Mouse (Mus musculus): ENCODE results near the gene Cwc25. TPM values are rescaled to one million over a fixed set of nuclear protein-coding genes. Genes with fewer than 3 reads are reported as not detected.
A peak's percentile ranks its signal among the peaks of the same experiment; 100 is the strongest.

The Cwc25 gene
- polyA plus RNA-seq (2014; fragmentation: Nextera tagmentation; extraction: Ambion mirVana) = 9.2 and 9.9 TPM in 2 replicates

DNA sequence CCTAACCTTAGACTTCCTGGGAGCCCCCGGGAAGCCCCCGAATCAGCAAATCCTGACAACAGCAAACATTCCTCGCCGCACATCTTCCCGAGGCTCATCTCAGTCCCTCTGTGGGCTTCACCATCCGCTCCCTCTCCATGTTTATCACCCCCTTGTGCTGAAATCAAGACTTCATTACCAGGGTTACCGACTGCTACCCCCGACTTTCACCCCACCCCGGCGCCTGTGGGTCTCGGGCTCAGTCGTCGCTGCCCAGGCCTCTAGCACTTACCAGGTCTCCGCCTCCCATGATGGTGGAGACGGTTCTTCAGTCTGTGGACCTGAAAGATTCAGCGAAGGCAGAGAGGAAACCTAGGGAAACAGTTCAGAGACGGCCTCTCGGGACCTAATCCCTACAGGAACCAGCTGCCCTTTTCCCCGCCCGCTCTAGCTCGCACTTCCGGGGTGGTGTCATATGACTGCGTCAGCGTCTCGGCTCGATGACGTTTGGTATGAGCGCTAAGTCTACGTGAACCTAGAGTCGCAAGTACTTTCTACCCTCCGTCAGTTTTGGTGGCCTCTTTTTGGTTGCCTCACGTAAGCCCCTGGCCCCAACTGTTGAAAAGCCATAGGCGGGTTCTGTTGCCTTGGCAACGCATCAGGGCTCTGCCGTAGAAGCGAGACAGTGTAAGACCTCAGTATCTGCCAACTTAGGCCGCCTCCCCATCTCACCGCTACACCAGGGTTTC lies at the start of gene Cwc25:
TSS of gene Cwc25 (minus strand) at position 403 of the 728 bp plus-strand sequence.
- no peaks in the 10 kb centered on the region for H3K27me3 ChIP-seq (ENCODE audit: control insufficient read depth, insufficient read depth, low read length)
- peak within 1 kb of the TSS; percentile 85 for H3K4me2 ChIP-seq
- H3K36me3 ChIP-seq (ENCODE audit: control insufficient read depth, insufficient read depth, low read length) = peaks cover 16% of the 10 kb centered on the region; the same call in 1 of the 2 replicates
- H3K4me1 ChIP-seq (ENCODE audit: control insufficient read depth, insufficient read depth, low read length) = peaks cover 7% of the 10 kb centered on the region
- WGBS (ENCODE audit: insufficient replicate concordance) = under 1% methylated on average over 38 of the region's 38 CpGs
- ATAC-seq (replicated peaks; ENCODE audit: insufficient number of reproducible peaks, low FRiP score, low TSS enrichment) = peak; percentile 82
- peak within 1 kb of the TSS; percentile 66 for H3K4me3 ChIP-seq (ENCODE audit: low read depth, low read length)
- H3K9me3 ChIP-seq (replicated peaks; ENCODE audit: control insufficient read depth, low read length) = no peaks in the 10 kb centered on the region
- H3K27ac ChIP-seq (ENCODE audit: low read depth, low read length) = peak within 1 kb of the TSS; percentile 75
- H3K9ac ChIP-seq (ENCODE audit: low read depth, low read length) = peak within 1 kb of the TSS; percentile 85

GRCm38 (mm10) chr11:97815736-97816135 lies 49.4 kb upstream of the Cwc25 start:
- no peaks in the 10 kb centered on the region for H3K9me3 ChIP-seq (replicated peaks; ENCODE audit: control insufficient read depth, low read length)

GRCm38 (mm10) chr11:97813746-97814515 lies 47.6 kb upstream of the Cwc25 start:
- Histone ChIP-seq H3K4me3 (ENCODE audit: low read depth, low read length) (no peak overlapping the region), H3K9me3 (replicated peaks; ENCODE audit: control insufficient read depth, low read length) (no peaks in the 10 kb centered on the region), H3K27ac (ENCODE audit: low read depth, low read length) (no peak overlapping the region), H3K4me1 (ENCODE audit: control insufficient read depth, insufficient read depth, low read length) (peaks cover 73% of the 10 kb centered on the region), H3K9ac (ENCODE audit: low read depth, low read length) (no peak overlapping the region), H3K4me2 (no peak overlapping the region), H3K36me3 (ENCODE audit: control insufficient read depth, insufficient read depth, low read length) (no peaks in the 10 kb centered on the region), H3K27me3 (ENCODE audit: control insufficient read depth, insufficient read depth, low read length) (no peaks in the 10 kb centered on the region)
- ATAC-seq (replicated peaks; ENCODE audit: insufficient number of reproducible peaks, low FRiP score, low TSS enrichment) = no peak
- WGBS (ENCODE audit: insufficient replicate concordance) = 80% methylated on average over 16 of the region's 17 CpGs

More at GRCm38 (mm10) chr11:97815736-97816135, 49.4 kb upstream of the Cwc25 start:
- Histone ChIP-seq H3K36me3 (ENCODE audit: control insufficient read depth, insufficient read depth, low read length) (no peaks in the 10 kb centered on the region), H3K4me2 (no peak overlapping the region), H3K9ac (ENCODE audit: low read depth, low read length) (no peak overlapping the region), H3K4me1 (ENCODE audit: control insufficient read depth, insufficient read depth, low read length) (peaks cover 62% of the 10 kb centered on the region), H3K27me3 (ENCODE audit: control insufficient read depth, insufficient read depth, low read length) (no peaks in the 10 kb centered on the region), H3K4me3 (ENCODE audit: low read depth, low read length) (no peak overlapping the region), H3K27ac (ENCODE audit: low read depth, low read length) (no peak overlapping the region)
- no peak for ATAC-seq (replicated peaks; ENCODE audit: insufficient number of reproducible peaks, low FRiP score, low TSS enrichment)
- WGBS (ENCODE audit: insufficient replicate concordance) = 70% methylated on average over 11 of the region's 11 CpGs

DNA sequence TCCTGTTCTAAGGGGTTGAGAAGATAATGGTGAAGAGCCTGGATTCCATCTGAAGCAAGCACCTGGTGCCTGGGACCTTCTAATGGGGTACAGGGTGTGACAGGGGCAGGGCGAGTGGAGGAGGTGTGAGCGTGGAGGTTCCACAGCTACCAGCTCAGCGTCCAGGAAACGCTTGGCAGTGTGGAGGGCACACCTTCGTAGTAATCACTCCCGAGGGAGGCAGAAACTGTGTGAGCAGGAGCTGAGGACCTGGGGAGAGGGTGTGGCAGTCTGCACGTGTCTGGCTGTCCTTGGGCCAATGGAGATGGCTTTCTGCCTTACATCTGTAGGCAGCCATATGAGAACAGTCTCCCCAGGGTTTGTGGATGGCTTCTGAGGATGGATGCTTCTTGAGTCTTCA lies 46.7 kb upstream of the Cwc25 start:
- no peak overlapping the region for H3K4me3 ChIP-seq (ENCODE audit: low read depth, low read length)
- H3K36me3 ChIP-seq (ENCODE audit: control insufficient read depth, insufficient read depth, low read length) = no peaks in the 10 kb centered on the region
- no peaks in the 10 kb centered on the region for H3K9me3 ChIP-seq (replicated peaks; ENCODE audit: control insufficient read depth, low read length)
- H3K9ac ChIP-seq (ENCODE audit: low read depth, low read length) = no peak overlapping the region
- H3K27ac ChIP-seq (ENCODE audit: low read depth, low read length) = no peak overlapping the region
- no peaks in the 10 kb centered on the region for H3K27me3 ChIP-seq (ENCODE audit: control insufficient read depth, insufficient read depth, low read length)
- no peak overlapping the region for H3K4me2 ChIP-seq
- 42% methylated on average over 7 of the region's 7 CpGs for WGBS (ENCODE audit: insufficient replicate concordance)
- no peak for ATAC-seq (replicated peaks; ENCODE audit: insufficient number of reproducible peaks, low FRiP score, low TSS enrichment)
- H3K4me1 ChIP-seq (ENCODE audit: control insufficient read depth, insufficient read depth, low read length) = peaks cover 73% of the 10 kb centered on the region

- Histone ChIP-seq H3K36me3 (ENCODE audit: control insufficient read depth, insufficient read depth, low read length) (no peaks in the 10 kb centered on the region), H3K4me2 (no peak overlapping the region), H3K27ac (ENCODE audit: low read depth, low read length) (no peak overlapping the region), H3K4me1 (ENCODE audit: control insufficient read depth, insufficient read depth, low read length) (peaks cover 73% of the 10 kb centered on the region), H3K9ac (ENCODE audit: low read depth, low read length) (no peak overlapping the region), H3K4me3 (ENCODE audit: low read depth, low read length) (no peak overlapping the region), H3K27me3 (ENCODE audit: control insufficient read depth, insufficient read depth, low read length) (no peaks in the 10 kb centered on the region), H3K9me3 (replicated peaks; ENCODE audit: control insufficient read depth, low read length) (no peaks in the 10 kb centered on the region)
- 56% methylated on average over 3 of the region's 3 CpGs for WGBS (ENCODE audit: insufficient replicate concordance)
- no peak for ATAC-seq (replicated peaks; ENCODE audit: insufficient number of reproducible peaks, low FRiP score, low TSS enrichment)
Observed at GRCm38 (mm10) chr11:97812491-97812921, 46.1 kb upstream of the Cwc25 start.

DNA sequence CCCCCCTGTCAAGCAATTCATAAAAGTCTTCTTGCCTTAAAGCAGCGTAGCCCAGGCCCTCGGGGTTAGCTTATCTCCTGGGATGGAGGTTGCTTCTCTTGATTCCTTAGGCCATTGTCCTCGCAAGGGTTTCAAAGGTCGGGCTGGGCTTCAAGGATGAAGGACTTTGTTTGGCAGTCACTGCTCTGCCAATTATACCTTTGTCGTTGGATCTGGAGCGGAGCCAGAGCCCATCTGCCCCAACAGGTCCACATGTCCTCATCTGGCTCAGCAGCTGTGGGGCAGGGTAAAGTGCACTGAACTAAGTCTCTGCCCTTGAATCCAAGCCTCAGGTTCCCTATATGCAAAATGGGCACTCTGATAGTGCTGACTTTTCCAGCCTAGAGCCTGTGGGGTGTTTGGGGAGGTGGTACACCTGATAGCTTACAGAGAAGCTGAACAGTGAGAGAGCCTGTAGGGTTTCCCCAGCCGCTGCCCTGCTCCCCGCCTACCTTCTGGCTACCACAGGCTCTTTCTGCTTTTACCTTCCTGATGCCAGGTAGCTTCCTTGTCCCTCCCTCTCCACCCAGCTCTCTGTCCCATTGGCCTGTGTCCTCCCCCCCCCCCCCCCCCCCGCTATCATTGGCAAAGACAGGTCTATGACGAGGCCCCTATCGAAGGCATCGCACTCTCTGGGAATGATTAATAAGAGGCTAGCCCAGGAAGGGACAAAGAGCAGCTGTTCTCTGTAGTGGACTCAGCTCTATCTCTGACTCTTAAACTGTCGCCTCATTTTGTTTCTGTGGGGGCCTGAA lies 45.4 kb upstream of the Cwc25 start:
- Histone ChIP-seq H3K4me3 (ENCODE audit: low read depth, low read length) (no peak overlapping the region), H3K4me1 (ENCODE audit: control insufficient read depth, insufficient read depth, low read length) (peaks cover 72% of the 10 kb centered on the region), H3K9ac (ENCODE audit: low read depth, low read length) (no peak overlapping the region), H3K27me3 (ENCODE audit: control insufficient read depth, insufficient read depth, low read length) (no peaks in the 10 kb centered on the region), H3K27ac (ENCODE audit: low read depth, low read length) (no peak overlapping the region), H3K4me2 (no peak overlapping the region), H3K9me3 (replicated peaks; ENCODE audit: control insufficient read depth, low read length) (no peaks in the 10 kb centered on the region), H3K36me3 (ENCODE audit: control insufficient read depth, insufficient read depth, low read length) (peaks cover 3% of the 10 kb centered on the region; the same call in 1 of the 2 replicates)
- ATAC-seq (replicated peaks; ENCODE audit: insufficient number of reproducible peaks, low FRiP score, low TSS enrichment) = no peak
- 46% methylated on average over 12 of the region's 13 CpGs for whole genome bisulfite sequencing (ENCODE audit: insufficient replicate concordance)

- Histone ChIP-seq H3K9me3 (replicated peaks; ENCODE audit: control insufficient read depth, low read length) (no peaks in the 10 kb centered on the region), H3K36me3 (ENCODE audit: control insufficient read depth, insufficient read depth, low read length) (peaks cover 3% of the 10 kb centered on the region; the same call in 1 of the 2 replicates), H3K9ac (ENCODE audit: low read depth, low read length) (no peak overlapping the region), H3K27me3 (ENCODE audit: control insufficient read depth, insufficient read depth, low read length) (no peaks in the 10 kb centered on the region), H3K4me3 (ENCODE audit: low read depth, low read length) (no peak overlapping the region), H3K27ac (ENCODE audit: low read depth, low read length) (no peak overlapping the region), H3K4me1 (ENCODE audit: control insufficient read depth, insufficient read depth, low read length) (peaks cover 76% of the 10 kb centered on the region), H3K4me2 (no peak overlapping the region)
- ATAC-seq (replicated peaks; ENCODE audit: insufficient number of reproducible peaks, low FRiP score, low TSS enrichment) = no peak
- WGBS (ENCODE audit: insufficient replicate concordance) = 45% methylated on average over 3 of the region's 3 CpGs
Observed at GRCm38 (mm10) chr11:97810970-97811369, 44.6 kb upstream of the Cwc25 start.

- 54% methylated on average over 7 of the region's 7 CpGs for WGBS (ENCODE audit: insufficient replicate concordance)
- no peak for ATAC-seq (replicated peaks; ENCODE audit: insufficient number of reproducible peaks, low FRiP score, low TSS enrichment)
- Histone ChIP-seq H3K27me3 (ENCODE audit: control insufficient read depth, insufficient read depth, low read length) (no peaks in the 10 kb centered on the region), H3K4me2 (no peak overlapping the region), H3K4me1 (ENCODE audit: control insufficient read depth, insufficient read depth, low read length) (peaks cover 76% of the 10 kb centered on the region), H3K36me3 (ENCODE audit: control insufficient read depth, insufficient read depth, low read length) (peaks cover 3% of the 10 kb centered on the region; the same call in 1 of the 2 replicates), H3K4me3 (ENCODE audit: low read depth, low read length) (no peak overlapping the region), H3K9me3 (replicated peaks; ENCODE audit: control insufficient read depth, low read length) (no peaks in the 10 kb centered on the region), H3K9ac (ENCODE audit: low read depth, low read length) (no peak overlapping the region), H3K27ac (ENCODE audit: low read depth, low read length) (no peak overlapping the region)
Observed at GRCm38 (mm10) chr11:97810356-97810755, 44.0 kb upstream of the Cwc25 start.

Measured in heart, embryonic 11.5 days (tissue).